Mouse (Mus musculus) MEL (cell line): Measurements from ENCODE around the gene Bmp7. TPM values are rescaled to one million over a fixed set of nuclear protein-coding genes. Genes with fewer than 3 reads are reported as not detected.

Experiments used
- DNase-seq: peaks from one replicate; pipeline ENCODE4 v3.0.0; 2011; ENCODE audit warnings: low read depth, low spot score
- H3K27ac ChIP-seq: 2 replicates; pipeline ENCODE4 v1.5.1; 2012; ENCODE audit warnings: low read depth, mild to moderate bottlenecking, control low read depth, low read length, moderate library complexity; ENCODE audit not compliant: control insufficient read depth
- H3K27me3 ChIP-seq, 2 experiments: fragments of 150-350 bp in 1 of 2; sonication (generic) in 1 of 2; 2 replicates each; pipeline ENCODE4 v1.6.1; 2012; ENCODE audit warnings: low read length in 2 of 2, mild to moderate bottlenecking in 2 of 2, improper control_type of control experiment in 1 of 2, moderate library complexity in 1 of 2; ENCODE audit not compliant: insufficient read depth in 2 of 2, control insufficient read depth in 1 of 2
- H3K36me3 ChIP-seq, 2 experiments: 2 replicates each; pipeline ENCODE4 v1.6.1; 2012 to 2014; ENCODE audit warnings: low read length in 2 of 2, improper control_type of control experiment in 1 of 2, inconsistent platforms in 1 of 2, mild to moderate bottlenecking in 1 of 2; ENCODE audit not compliant: insufficient read depth in 2 of 2, control insufficient read depth in 1 of 2
- H3K4me1 ChIP-seq, 2 experiments: fragments of 150-350 bp in 1 of 2; sonication (generic) in 1 of 2; 2 replicates each; pipeline ENCODE4 v1.6.1; 2012; ENCODE audit warnings: low read length in 2 of 2, improper control_type of control experiment in 1 of 2, mild to moderate bottlenecking in 1 of 2; ENCODE audit not compliant: insufficient read depth in 2 of 2, control insufficient read depth in 1 of 2
- H3K4me3 ChIP-seq, 2 experiments: fragments of 150-350 bp in 1 of 2; sonication (generic) in 1 of 2; 2 replicates each; pipeline ENCODE4 v1.5.1; 2012; ENCODE audit warnings: low read depth in 2 of 2, low read length in 2 of 2, mild to moderate bottlenecking in 2 of 2, moderate library complexity in 2 of 2, control low read depth in 1 of 2, improper control_type of control experiment in 1 of 2; ENCODE audit not compliant: control insufficient read depth in 1 of 2, insufficient read depth in 1 of 2
- H3K79me2 ChIP-seq: 2 replicates; pipeline ENCODE4 v1.6.1; 2012; ENCODE audit warnings: mild to moderate bottlenecking, low read length, moderate library complexity; ENCODE audit not compliant: control insufficient read depth, poor library complexity, insufficient read depth
- H3K9ac ChIP-seq: 2 replicates; pipeline ENCODE4 v1.6.1; 2012; ENCODE audit warnings: low read depth, mild to moderate bottlenecking, control low read depth, low read length, moderate library complexity; ENCODE audit not compliant: control insufficient read depth, poor library complexity, severe bottlenecking
- H3K9me3 ChIP-seq: fragments of 150-350 bp; sonication (generic); replicated peaks from 2 replicates; pipeline ENCODE4 v1.6.1; 2012; ENCODE audit warnings: mild to moderate bottlenecking, low read length, improper control_type of control experiment, moderate library complexity; ENCODE audit not compliant: insufficient read depth
- CHD2 ChIP-seq: IDR thresholded peaks from 2 replicates; pipeline ENCODE4 v1.6.1; 2011; ENCODE audit warnings: low read length, improper control_type of control experiment
- CTCF ChIP-seq, 3 experiments: IDR thresholded peaks in 2 of 3; conservative IDR thresholded peaks in 1 of 3; 2 replicates each; pipeline ENCODE4 v1.5.1; 2011 to 2012; ENCODE audit warnings: low read length in 3 of 3, low read depth in 2 of 3, mild to moderate bottlenecking in 2 of 3, improper control_type of control experiment in 1 of 3, inconsistent platforms in 1 of 3, mixed read lengths in 1 of 3, moderate library complexity in 1 of 3; ENCODE audit not compliant: control insufficient read depth in 1 of 3, insufficient read depth in 1 of 3, poor library complexity in 1 of 3, severe bottlenecking in 1 of 3
- E2F4 ChIP-seq: IDR thresholded peaks from 2 replicates; pipeline ENCODE4 v1.6.1; 2011; ENCODE audit warnings: low read depth, low read length, improper control_type of control experiment, borderline replicate concordance
- EP300 ChIP-seq, 2 experiments: IDR thresholded peaks; 2 replicates each; pipeline ENCODE4 v1.6.1; 2011; ENCODE audit warnings: improper control_type of control experiment in 2 of 2, low read length in 2 of 2, low read depth in 1 of 2, mild to moderate bottlenecking in 1 of 2
- GABPA ChIP-seq: IDR thresholded peaks from 2 replicates; pipeline ENCODE4 v1.6.1; 2012; ENCODE audit warnings: low read depth, mild to moderate bottlenecking, inconsistent platforms, low read length, improper control_type of control experiment, moderate library complexity
- GATA1 ChIP-seq: IDR thresholded peaks from 2 replicates; pipeline ENCODE4 v1.6.1; 2011; ENCODE audit warnings: low read depth, low read length, improper control_type of control experiment
- HCFC1 ChIP-seq: IDR thresholded peaks from 2 replicates; pipeline ENCODE4 v1.6.1; 2012; ENCODE audit warnings: low read depth, mild to moderate bottlenecking, inconsistent platforms, low read length, improper control_type of control experiment, moderate library complexity
- JUND ChIP-seq: IDR thresholded peaks from 2 replicates; pipeline ENCODE4 v1.6.1; 2011; ENCODE audit warnings: low read depth, mild to moderate bottlenecking, improper control_type of control experiment, low read length
- KAT2A ChIP-seq: conservative IDR thresholded peaks from 2 replicates; pipeline ENCODE4 v1.6.1; 2012; ENCODE audit warnings: low read depth, low read length, improper control_type of control experiment, inconsistent platforms
- MAX ChIP-seq: IDR thresholded peaks from 2 replicates; pipeline ENCODE4 v1.6.1; 2011; ENCODE audit warnings: low read length, improper control_type of control experiment
- MEF2A ChIP-seq: IDR thresholded peaks from 2 replicates; pipeline ENCODE4 v1.6.1; 2014; ENCODE audit warnings: low read depth, mild to moderate bottlenecking, inconsistent platforms, low read length, improper control_type of control experiment; ENCODE audit not compliant: poor library complexity, insufficient replicate concordance, severe bottlenecking; ENCODE audit errors: extremely low read depth
- MXI1 ChIP-seq: IDR thresholded peaks from 2 replicates; pipeline ENCODE4 v1.6.1; 2011; ENCODE audit warnings: mild to moderate bottlenecking, low read depth, low read length, improper control_type of control experiment
- MYB ChIP-seq: IDR thresholded peaks from 2 replicates; pipeline ENCODE4 v1.6.1; 2011; ENCODE audit warnings: mild to moderate bottlenecking, low read depth, low read length, improper control_type of control experiment
- MYC ChIP-seq: IDR thresholded peaks from 2 replicates; pipeline ENCODE4 v1.6.1; 2011; ENCODE audit warnings: low read depth, mild to moderate bottlenecking, low read length, improper control_type of control experiment, moderate library complexity
- NRF1 ChIP-seq: IDR thresholded peaks from 2 replicates; pipeline ENCODE4 v1.6.1; 2014; ENCODE audit warnings: low read depth, mild to moderate bottlenecking, inconsistent platforms, low read length, improper control_type of control experiment, moderate library complexity; ENCODE audit not compliant: poor library complexity, insufficient read depth, severe bottlenecking
- POLR2AphosphoS5 ChIP-seq: IDR thresholded peaks from 2 replicates; pipeline ENCODE4 v1.6.1; 2012; ENCODE audit warnings: low read depth, borderline replicate concordance, mild to moderate bottlenecking, inconsistent platforms, low read length, moderate library complexity, mixed read lengths
- RAD21 ChIP-seq: IDR thresholded peaks from 2 replicates; pipeline ENCODE4 v1.6.1; 2011; ENCODE audit warnings: mild to moderate bottlenecking, low read depth, low read length, improper control_type of control experiment
- RCOR1 ChIP-seq: IDR thresholded peaks from 2 replicates; pipeline ENCODE4 v1.6.1; 2012; ENCODE audit warnings: low read depth, mild to moderate bottlenecking, inconsistent platforms, low read length, improper control_type of control experiment
- SIN3A ChIP-seq: IDR thresholded peaks from 2 replicates; pipeline ENCODE4 v1.6.1; 2012; ENCODE audit warnings: low read length, improper control_type of control experiment, inconsistent platforms
- SMC3 ChIP-seq: IDR thresholded peaks from 2 replicates; pipeline ENCODE4 v1.6.1; 2011; ENCODE audit warnings: low read depth, low read length, improper control_type of control experiment
- TBP ChIP-seq: IDR thresholded peaks from 2 replicates; pipeline ENCODE4 v1.8.0; 2011; ENCODE audit warnings: low read depth, low read length, improper control_type of control experiment
- UBTF ChIP-seq: IDR thresholded peaks from 2 replicates; pipeline ENCODE4 v1.6.1; 2012; ENCODE audit warnings: low read depth, mild to moderate bottlenecking, inconsistent platforms, low read length, improper control_type of control experiment, moderate library complexity, borderline replicate concordance; ENCODE audit not compliant: insufficient read depth
- USF1 ChIP-seq: IDR thresholded peaks from 2 replicates; pipeline ENCODE4 v1.6.1; 2014; ENCODE audit warnings: low read depth, mild to moderate bottlenecking, inconsistent platforms, low read length, improper control_type of control experiment, moderate library complexity
- ZKSCAN1 ChIP-seq: IDR thresholded peaks from 2 replicates; pipeline ENCODE4 v1.6.1; 2012; ENCODE audit warnings: low read depth, mild to moderate bottlenecking, inconsistent platforms, low read length, improper control_type of control experiment, moderate library complexity
- ZMIZ1 ChIP-seq: IDR thresholded peaks from 2 replicates; pipeline ENCODE4 v1.6.1; 2012; ENCODE audit warnings: low read depth, mild to moderate bottlenecking, inconsistent platforms, low read length, improper control_type of control experiment, moderate library complexity
- ZNF384 ChIP-seq: IDR thresholded peaks from 2 replicates; pipeline ENCODE4 v1.6.1; 2012; ENCODE audit warnings: low read depth, mild to moderate bottlenecking, inconsistent platforms, low read length, improper control_type of control experiment
- polyA plus RNA-seq, 2 experiments: library from polyadenylated mRNA; stranded (reverse) in 1 of 2; unstranded in 1 of 2; fragments of >175 nt in 1 of 2; fragments of >200 nt in 1 of 2; gene quantifications; 2 replicates each; pipeline versions ENCODE4 v1.2.1 to v1.2.4; 2012; ENCODE audit warnings: low replicate concordance in 2 of 2, low read depth in 1 of 2; ENCODE audit not compliant: insufficient read length in 2 of 2, insufficient read depth in 1 of 2, missing spikeins in 1 of 2
- total RNA-seq: library from RNA; depleted of rRNA; stranded (reverse); fragments of 300-350 nt; gene quantifications from 2 replicates; pipeline ENCODE4 v1.2.3, GENCODE M21; 2012

Bmp7 gene
- total and polyA plus RNA-seq, 3 experiments, result not detected

DNA sequence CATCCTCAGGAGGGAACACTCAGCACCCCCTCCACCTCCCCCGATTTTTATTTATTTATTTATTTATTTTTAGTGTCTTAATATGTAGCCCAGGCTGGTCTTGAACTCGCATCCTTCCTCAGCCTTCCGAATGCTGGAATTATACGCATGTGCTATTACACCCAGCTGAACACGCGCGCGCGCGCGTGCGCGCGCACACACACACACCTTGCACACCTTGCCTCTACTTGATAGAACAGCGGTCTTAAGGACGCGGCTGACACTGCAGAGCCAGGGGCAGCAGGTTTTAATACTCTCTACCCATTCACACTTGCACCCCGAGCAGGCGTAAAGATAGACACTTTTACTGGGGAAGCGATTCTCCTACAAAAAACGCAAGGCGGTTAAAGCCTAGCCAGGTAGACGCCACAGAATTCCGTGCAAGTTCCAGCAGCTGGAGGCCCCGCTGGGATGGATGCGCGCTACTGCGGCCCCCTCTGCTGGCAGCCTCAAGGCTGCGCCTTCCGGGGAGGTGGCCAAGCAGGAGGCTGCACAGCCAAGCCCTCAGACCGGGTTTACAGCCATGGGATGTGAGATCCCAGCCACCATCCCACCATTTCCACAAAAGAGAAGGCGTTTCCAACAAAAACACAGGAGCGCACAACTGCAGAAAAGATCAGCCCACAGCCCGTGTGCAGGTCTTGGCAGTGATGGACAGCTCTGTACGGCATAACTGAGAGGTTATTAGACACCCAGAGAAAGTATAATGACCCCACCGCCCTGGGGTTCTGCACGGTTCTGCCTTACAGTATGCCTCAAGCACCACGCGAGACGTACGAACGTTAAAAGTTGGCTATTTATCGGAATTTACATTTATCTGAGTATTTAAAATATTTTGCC lies 115.0 kb downstream of the Bmp7 start:
- H3K36me3 ChIP-seq, result no peaks in the 10 kb centered on the region
- H3K79me2 ChIP-seq, result no peaks in the 10 kb centered on the region
- no peak overlapping the region for H3K27ac ChIP-seq
- DNase-seq, result no peak
- no peaks in the 10 kb centered on the region for H3K4me1 ChIP-seq
- H3K9ac ChIP-seq, result no peak overlapping the region
- H3K4me3 ChIP-seq, result no peak overlapping the region
- no peaks in the 10 kb centered on the region for H3K27me3 ChIP-seq
- TF ChIP-seq MEF2A (no peak), ZNF384 (no peak), POLR2AphosphoS5 (no peak), MYC (no peak), GABPA (no peak), MAX (no peak), HCFC1 (no peak), RAD21 (no peak), USF1 (no peak), EP300 (IDR thresholded peaks at IDR 0.05; ENCODE audit: low read depth in 1 of 2, low read length in 2 of 2) (no peak), MXI1 (no peak), GATA1 (no peak), SMC3 (no peak), CTCF (IDR thresholded peaks at IDR 0.05 in 2 of 3, conservative IDR thresholded peaks at IDR 0.05 in 1 of 3; ENCODE audit: control insufficient read depth in 1 of 3, insufficient read depth in 1 of 3, low read depth in 2 of 3, low read length in 3 of 3, poor library complexity in 1 of 3, severe bottlenecking in 1 of 3) (no peak), RCOR1 (no peak)
- TF ChIP-seq, all 39 proteins: peak for 0
- H3K9me3 ChIP-seq, result no peaks in the 10 kb centered on the region

DNA sequence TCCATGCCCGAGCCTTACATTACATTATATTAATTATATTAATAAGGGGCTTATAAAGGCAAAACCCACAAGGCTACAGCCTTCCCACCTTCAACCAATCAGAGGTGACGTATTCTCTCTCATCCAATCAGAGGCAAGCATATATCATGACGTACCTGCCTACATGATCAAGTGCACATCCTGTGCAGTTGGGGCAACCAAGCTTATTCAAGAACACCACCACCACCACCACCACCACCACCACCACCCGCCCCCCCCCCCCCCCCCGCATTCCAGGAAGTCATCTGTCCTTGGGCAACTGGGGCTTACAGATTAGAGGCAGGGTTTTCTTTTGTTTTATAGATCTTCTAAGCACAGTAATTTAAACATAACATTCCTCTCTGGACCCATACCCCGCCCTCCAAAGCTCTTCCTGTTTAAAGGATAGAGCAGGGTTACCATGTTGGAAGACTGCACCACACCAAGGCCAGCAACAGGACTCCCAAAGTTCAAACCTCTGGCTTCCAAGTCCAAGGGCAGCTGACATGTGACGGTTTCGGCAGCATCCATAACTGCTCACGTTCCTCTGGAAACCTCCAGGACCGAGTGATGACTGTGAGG lies 121.4 kb downstream of the Bmp7 start:
- Histone ChIP-seq H3K9me3 (no peaks in the 10 kb centered on the region), H3K4me1 (no peaks in the 10 kb centered on the region), H3K27me3 (no peaks in the 10 kb centered on the region), H3K4me3 (no peak overlapping the region), H3K27ac (no peak overlapping the region), H3K9ac (no peak overlapping the region), H3K79me2 (no peaks in the 10 kb centered on the region), H3K36me3 (no peaks in the 10 kb centered on the region)
- TF ChIP-seq ZMIZ1 (no peak), SIN3A (no peak), EP300 (IDR thresholded peaks at IDR 0.05; ENCODE audit: low read depth in 1 of 2, low read length in 2 of 2) (no peak), RCOR1 (no peak), ZKSCAN1 (no peak), HCFC1 (no peak), TBP (no peak), KAT2A (no peak), JUND (no peak), ZNF384 (no peak), POLR2AphosphoS5 (no peak), MAX (no peak), SMC3 (no peak), E2F4 (no peak), UBTF (no peak), NRF1 (no peak), MEF2A (no peak), CHD2 (no peak), MYB (no peak), MXI1 (no peak)
- no peak for DNase-seq
